Mouse (Mus musculus) CH12.LX (cell line): ENCODE measurements around the gene Tcp11.

Experiments used
- CTCF ChIP-seq, 2 experiments: IDR thresholded peaks in 1 of 2; conservative IDR thresholded peaks in 1 of 2; 2 replicates each; pipeline ENCODE4 v1.5.1; 2011 to 2012; ENCODE audit warnings: low read depth in 2 of 2, low read length in 2 of 2, improper control_type of control experiment in 1 of 2, inconsistent platforms in 1 of 2, mild to moderate bottlenecking in 1 of 2, moderate library complexity in 1 of 2
- E2F4 ChIP-seq: IDR thresholded peaks from 2 replicates; pipeline ENCODE4 v1.6.1; 2011; ENCODE audit warnings: low read depth, low read length, improper control_type of control experiment; ENCODE audit not compliant: insufficient replicate concordance
- EP300 ChIP-seq: IDR thresholded peaks from 2 replicates; pipeline ENCODE4 v1.6.1; 2011; ENCODE audit warnings: low read length, improper control_type of control experiment
- GABPA ChIP-seq: IDR thresholded peaks from 2 replicates; pipeline ENCODE4 v1.6.1; 2012; ENCODE audit warnings: low read depth, low read length, improper control_type of control experiment, inconsistent platforms; ENCODE audit not compliant: insufficient replicate concordance
- MAFK ChIP-seq: IDR thresholded peaks from 2 replicates; pipeline ENCODE4 v1.6.1; 2011; ENCODE audit warnings: low read length, improper control_type of control experiment; ENCODE audit not compliant: insufficient replicate concordance
- MAZ ChIP-seq: IDR thresholded peaks from 2 replicates; pipeline ENCODE4 v1.6.1; 2012; ENCODE audit warnings: low read depth, mild to moderate bottlenecking, inconsistent platforms, low read length, improper control_type of control experiment, moderate library complexity
- POLR2A ChIP-seq: IDR thresholded peaks from 2 replicates; pipeline ENCODE4 v1.6.1; 2011; ENCODE audit warnings: low read depth, mild to moderate bottlenecking, improper control_type of control experiment, low read length
- SMC3 ChIP-seq: IDR thresholded peaks from 2 replicates; pipeline ENCODE4 v1.6.1; 2011; ENCODE audit warnings: low read depth, low read length, improper control_type of control experiment
- TCF12 ChIP-seq: IDR thresholded peaks from 2 replicates; pipeline ENCODE4 v1.6.1; 2014; ENCODE audit warnings: low read depth, mild to moderate bottlenecking, inconsistent platforms, low read length, improper control_type of control experiment
- ZNF384 ChIP-seq: IDR thresholded peaks from 2 replicates; pipeline ENCODE4 v1.6.1; 2012; ENCODE audit warnings: low read depth, low read length, improper control_type of control experiment, inconsistent platforms

DNA sequence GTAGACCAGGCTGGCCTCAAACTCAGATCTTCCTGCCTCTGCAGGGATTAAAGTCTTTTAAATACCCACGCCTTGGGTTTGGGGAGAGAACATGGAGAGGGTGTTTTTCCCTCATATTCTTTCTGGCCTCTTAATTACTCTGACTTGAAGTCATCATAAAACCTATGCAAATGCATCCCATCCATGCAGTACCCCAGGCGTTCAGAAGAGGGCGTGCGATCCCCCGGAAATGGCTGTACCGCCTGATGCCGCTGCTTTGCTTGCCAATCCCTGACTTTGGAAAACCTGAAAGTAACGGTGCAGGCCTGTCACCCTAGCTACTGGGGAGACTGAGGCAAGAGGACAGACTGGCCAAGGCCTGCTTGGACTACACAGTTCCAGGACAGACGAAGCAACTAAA lies 946 bp upstream of the Tcp11 start:
- TF ChIP-seq CTCF (conservative IDR thresholded peaks at IDR 0.05 in 1 of 2, IDR thresholded peaks at IDR 0.05 in 1 of 2; ENCODE audit: low read depth in 2 of 2, low read length in 2 of 2): peak; percentile 12 to 44; a peak in 2 of 4 replicates
- no peak for TF ChIP-seq MAFK
- no peak for TF ChIP-seq POLR2A
- TF ChIP-seq MAZ: no peak
- TF ChIP-seq E2F4: no peak
- no peak for TF ChIP-seq EP300
- no peak for TF ChIP-seq TCF12
- TF ChIP-seq SMC3: peak; percentile 10; the same call in 1 of the 2 replicates
- no peak for TF ChIP-seq GABPA
- TF ChIP-seq ZNF384: no peak
